Mouse (Mus musculus): Measurements from ENCODE around the gene Ifih1.

Gene Ifih1

DNA sequence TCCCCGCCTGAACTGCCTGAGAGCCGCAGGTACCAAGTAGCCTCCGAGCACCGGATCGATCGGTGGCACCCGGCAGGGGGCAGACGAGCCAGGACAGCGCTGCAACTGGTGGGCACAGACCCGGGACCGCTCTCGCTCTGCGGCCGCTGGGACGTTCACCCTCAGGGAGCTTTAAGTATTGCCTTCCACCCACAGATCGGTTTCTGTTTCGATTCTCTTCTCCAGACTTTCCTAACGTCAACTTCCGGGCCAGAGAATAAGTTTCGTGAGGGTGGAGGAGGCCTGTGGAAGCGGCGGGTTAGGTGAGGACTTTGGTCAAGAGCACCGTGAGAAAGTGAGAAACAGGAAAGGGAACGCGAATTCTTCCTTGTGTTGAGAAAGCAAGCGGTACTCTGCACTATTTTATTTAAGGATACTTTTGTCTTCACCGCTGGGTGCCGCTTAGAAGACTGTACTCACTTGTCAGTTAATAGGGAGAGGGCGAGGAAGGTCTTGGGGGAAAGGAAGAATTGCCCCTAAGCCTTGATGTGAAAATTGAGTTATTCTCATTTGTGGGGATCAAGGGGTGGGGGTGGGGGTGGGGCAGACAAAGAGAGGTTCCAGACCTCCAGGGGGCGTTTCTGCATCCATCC is at the start of gene Ifih1:
TSS of gene Ifih1 (minus strand) at position 242 of the 632 bp plus-strand sequence.
- peak; percentile 15 to 34 for DNase-seq

DNA sequence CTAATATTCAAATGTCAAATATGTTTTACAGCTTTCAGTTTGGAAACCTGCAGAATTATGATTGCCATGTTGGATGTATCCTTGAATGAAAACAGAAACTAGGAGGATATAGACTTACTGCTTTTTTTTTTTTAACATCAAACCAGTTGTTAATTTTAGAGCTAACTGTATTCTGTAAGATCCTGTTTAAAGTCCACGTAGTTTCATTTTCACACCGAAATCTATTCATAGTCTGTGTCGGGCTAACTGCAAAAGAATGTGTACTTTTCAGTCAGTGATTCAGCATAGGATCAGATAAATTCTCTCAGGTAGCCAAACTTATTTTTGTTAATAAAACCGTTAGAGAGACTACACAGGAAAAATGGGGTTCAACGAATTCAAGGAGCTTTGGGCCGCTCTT is 39.9 kb upstream of the Ifih1 start:
- DNase-seq = no peak

DNA sequence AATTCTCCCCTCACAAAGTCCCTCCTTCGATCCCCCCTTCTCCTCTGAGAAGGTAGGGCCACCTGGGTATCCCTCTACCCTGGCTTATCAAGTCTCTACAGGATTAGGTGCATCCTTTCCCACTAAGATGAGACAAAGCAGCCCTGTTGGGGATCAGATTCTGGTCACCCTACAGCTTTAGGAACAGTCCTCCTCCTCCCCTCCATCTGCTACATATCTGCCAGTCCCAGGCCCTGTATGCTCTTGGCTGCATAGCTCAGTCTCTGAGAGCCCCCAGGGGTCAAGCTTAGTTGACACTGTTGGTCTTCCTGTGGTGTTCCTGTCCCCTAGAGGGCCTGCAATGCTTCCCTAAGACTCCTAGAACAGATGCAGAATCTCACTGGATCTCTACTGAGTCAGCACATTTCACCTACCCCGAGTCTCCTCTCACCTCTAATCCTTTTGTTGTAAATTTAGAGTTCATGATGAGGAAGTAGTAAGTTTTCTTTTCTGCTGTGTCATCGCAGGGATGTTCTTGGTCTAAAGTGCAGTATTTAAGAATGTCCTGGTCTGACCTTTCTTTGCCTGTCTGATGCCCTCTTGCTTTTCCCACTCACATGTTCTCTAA is 39.0 kb upstream of the Ifih1 start:
- DNase-seq = no peak

DNA sequence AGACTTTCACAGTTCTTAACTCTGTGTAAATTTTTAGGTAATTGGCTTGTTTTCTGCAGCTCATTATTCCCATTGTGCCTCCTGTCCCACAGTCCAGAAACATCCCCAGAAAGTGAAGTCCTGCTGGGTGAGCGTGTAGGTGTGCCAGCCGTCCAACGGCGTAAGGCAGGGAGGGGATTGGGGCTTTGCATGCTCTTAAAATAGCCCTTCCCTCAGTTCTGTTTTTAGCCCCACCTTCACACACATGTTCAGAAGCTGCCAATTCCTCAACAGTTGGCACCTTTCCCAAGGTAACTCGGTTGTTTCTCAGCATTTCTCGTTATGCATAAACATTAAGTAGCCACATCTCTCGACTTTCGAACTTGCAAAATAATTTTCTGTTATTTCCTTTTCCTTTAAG is 35.6 kb upstream of the Ifih1 start:
- peak; percentile 30 to 39 for DNase-seq

DNA sequence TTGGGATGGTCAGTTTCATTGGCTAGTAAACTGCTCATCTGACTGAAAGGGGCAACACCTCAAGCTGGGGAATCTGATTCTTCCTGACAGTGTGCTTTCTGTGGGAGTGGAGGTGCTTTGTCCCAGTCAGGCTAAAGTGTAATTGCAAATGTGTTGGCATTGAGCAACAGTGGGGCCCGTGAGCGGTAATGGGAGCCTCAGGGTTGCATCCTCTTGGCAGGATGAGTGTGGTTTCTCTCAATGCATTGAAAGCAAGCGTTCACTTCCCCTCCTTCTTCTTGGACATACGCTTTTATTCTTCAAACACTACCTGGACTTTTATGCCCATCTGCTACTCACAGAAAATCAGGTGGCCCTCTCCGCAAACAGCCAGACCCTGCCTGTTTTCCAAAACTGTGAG is 26.7 kb upstream of the Ifih1 start:
- no peak for DNase-seq

DNA sequence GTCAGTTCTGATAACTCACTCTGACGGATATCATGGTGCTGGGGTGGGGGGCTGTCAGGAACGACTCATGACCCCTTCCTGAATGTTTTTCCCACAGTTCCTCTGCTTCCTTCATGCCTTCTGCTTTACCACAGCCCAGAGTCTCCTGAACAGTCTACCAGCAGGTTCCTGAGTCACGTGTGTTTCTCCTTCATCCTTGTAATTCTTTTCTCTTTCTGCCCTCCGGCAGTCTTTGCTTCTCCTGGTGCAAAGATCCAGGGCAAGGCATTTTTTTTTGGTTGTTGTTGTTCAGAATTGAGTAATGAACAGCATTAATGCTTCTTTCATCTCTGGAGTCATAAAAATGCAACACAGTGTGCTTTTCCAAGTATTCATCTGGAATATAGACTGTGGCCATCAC is 24.7 kb upstream of the Ifih1 start:
- no peak for DNase-seq

DNA sequence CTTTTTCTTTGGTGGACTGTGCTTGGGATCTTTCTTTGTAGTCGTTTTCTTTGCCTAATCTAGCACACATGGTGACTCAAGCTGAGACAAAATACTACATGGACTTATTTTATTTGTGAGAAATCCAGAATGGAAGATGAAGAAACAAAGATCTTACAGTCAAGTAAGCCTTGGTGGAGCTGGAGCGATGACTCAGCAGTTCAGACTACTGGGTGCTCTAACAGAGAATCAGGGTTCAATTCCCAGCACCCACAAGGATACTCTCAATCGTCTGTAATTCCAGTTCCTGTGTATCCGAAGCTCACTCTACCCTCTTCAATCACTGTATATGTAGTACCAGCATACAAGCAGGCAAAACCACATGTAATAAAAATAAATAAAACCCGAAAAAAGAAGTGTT is 24.2 kb upstream of the Ifih1 start:
- no peak for DNase-seq

DNA sequence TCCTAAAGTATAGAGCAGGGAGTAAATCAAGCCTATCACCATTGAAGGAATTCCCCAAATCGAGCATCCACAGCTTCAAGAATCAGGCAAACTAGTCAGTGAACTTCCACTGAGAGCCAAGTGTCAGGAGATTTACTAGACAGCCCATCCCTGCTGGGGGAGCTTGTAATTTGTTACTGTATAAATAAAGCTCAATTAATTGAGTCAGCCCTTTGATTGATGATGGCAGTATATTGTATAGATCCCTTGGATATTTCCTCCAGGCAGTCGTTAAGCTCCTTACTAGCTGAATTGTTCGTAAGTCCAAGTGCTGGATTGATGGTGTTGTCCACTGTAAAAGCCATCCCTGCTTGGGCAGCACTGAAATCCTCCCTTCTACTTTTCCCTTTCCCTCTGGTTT is 23.8 kb upstream of the Ifih1 start:
- no peak for DNase-seq

DNA sequence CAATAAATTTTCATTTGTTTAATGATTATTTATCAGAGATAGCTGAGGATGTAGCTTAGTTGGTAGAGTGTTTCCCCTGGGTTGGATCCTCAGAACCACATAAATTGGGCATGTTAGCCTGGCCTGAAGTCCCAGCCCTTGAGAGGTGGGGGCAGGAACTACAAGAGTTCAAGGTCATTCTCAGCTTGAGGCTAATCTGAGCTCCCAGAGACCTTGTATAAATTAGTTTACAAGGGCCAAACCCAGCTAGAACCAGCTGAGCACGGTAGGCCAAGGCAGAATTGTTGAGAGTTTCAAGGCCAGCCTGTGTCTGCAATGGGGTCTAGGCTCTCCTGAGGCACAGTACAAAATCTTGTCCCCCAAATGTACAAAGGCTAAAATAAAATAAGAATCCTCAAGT is 19.5 kb upstream of the Ifih1 start:
- DNase-seq = no peak

DNA sequence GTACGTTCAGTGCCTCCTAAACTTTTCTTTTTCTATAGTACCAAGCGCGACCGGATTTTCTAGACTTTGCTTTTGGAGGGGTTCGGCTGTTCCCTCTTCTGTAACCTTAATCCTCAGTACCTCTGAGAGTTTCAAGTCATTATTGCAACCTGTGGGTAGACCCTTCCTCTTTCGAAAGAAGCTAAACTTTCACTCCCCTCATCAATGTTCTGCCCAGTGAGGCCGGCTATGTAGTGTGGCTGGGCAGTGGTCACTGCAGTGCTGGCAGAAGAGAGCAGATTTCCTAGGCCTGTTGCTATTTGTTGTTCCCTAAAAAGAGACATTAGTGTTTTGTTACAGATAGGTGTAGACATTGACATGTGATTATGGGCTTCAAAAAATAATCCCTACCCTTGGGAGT is 18.8 kb upstream of the Ifih1 start:
- no peak for DNase-seq

DNA sequence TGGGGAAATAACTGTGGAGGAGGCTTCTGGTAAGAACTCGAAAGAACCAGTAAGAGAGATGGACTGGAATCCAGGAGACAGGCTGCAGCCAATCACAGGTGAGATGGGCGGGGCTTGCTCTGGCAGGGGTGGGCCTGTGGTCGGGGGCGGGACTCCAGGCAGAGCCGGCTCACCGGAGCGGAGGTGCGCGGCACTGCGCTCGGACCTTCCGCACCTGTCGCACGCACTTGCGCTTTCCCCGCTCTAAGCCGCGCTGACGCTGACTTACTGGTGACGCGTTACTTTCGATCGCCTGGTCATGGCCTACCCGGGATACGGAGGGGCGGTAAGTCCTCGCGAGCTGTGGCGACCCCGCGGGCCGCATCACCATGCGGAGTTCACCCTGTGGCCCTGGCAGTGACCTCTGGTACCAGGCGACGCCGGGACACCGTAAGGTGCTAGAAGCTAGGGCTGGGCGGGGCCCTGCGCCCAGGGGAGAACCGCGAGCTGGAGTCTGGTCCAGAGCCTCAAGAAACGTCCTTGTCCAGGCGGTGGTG is 18.1 kb upstream of the Ifih1 start, which contains the start of gene Gca:
TSS of gene Gca (plus strand) at position 151 of the 536 bp plus-strand sequence.
- DNase-seq = peak; percentile 80 to 92

DNA sequence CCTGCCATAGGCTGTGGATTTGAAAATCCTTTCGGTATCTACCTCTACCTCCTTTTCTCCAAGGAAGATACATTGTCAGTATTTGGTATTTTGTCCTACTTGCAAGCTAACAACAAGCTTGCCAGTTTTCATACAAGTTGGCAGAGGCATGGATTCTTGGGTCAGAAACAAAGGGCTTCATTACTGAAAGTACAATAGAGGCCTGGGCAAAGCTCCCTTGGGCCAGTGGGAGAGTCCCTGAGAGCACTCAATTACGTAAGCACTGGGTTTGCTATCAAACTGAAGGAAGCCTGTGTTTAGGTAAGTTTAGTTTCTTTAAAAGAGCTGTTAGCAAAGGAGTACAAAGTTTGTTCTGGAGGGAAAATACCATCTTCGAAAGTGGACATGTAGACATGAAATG is 16.5 kb upstream of the Ifih1 start:
- DNase-seq = no peak

DNA sequence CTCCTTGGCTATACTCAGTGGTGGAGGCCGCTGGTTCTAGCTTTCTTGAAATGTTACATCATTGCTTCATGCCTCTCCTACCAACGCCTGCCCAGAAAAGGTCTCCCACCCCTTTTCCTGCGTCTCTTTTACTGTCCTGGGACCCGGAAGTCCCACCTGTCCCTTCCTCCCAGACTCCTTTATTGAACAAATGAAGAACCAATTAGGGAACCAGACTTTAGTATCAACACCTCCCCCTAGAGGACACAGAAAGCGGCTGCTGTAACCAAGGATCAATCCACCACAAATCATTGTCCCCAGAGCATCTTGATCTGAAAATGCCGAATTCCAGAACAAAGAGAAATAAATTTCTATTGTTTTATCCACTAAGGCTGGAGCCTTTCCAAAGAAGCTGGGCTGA is 14.5 kb upstream of the Ifih1 start:
- no peak for DNase-seq

DNA sequence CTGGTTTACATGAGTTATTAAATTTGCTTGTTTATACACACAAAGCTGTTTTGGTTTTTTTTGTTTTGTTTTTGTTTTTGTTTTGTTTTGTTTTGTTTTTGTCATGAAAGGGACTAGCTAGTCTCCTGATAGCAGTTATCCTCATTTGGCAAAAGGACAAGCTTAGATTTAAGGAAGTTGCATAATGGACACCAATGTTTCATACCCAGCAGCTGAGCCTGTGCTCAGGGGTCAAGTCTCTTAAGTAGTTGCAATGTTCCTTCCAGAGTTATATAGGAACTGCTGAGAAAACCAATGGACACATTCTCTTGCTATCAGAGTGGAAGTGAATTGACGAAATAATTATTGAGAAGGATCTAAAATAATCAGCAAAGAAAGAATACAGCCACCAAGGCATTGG is 10.0 kb upstream of the Ifih1 start:
- DNase-seq = no peak

DNA sequence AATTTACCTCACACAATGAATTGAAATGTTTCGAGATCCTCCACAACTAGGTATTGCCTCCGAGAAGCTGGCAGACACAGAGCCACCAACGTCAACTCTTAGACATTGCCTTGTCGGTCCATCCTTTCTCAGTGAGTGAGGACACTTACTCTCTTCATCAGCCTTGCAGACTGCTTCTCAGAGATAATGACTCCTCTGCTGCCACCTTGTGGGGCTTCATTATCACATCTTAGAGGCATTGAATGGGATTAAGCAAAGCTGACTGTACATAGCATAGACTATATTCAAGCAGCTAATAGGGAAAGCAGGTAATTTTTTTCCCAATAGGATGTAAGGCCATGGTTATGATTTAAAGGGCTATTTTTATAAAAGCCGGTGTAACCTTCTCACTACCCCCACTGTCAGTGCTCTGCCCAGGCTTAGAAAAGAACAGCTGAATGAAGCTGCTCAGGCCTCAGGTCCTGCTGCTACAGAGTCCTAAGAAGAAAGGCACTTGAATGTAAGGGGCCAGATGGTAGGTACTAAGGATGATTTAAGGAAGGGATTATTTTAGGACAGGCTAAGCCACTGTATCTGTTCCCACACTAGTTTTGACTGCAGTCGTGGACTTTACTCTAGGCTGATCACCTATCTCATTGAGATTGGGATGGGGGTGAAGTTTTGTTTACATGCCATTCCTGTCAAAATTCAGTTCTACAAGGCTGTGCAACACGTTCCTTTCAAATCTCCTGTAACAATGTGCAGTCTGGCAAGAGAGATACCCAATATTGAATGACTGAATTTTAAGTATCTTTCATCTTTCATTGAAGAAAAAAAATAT is 8.7 kb upstream of the Ifih1 start:
- DNase-seq = peak; percentile 46 to 74

DNA sequence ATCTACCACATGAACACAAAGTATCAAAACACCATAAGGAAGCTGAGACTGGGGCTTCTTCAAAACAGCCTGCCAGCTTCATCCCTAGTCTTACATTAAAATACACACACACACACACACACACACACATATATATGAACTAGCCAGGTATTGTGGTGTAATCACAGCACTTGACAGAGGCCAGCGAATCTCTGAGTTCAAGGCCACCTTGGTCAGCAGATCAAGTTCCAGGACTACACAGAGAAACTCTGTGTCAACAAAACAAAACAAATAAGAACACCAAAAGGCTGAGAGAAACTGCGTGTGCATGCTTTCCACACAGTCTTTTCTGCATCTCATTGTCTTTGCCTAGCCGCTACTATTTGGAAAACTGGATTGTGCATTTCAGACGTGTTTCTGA is 6.4 kb upstream of the Ifih1 start:
- DNase-seq = no peak

DNA sequence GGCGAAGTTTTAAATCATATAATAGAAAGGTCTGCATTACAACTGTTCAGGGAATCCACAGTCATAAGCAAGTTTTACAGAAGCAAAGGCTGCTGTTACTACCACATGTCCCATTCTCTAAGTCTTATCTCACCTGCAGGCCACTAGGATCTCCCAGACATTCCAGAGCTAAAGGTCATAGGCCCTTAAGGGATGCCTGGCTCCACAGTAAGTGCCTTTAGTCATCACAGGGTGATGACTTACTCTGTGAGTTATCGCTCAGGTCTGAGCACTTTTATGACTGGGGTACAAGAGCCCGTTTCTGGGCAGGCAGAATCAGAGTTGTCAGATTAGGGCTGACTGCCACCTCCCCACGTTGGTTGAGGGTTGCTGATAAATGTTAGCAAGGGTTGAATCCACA is 5.8 kb upstream of the Ifih1 start:
- DNase-seq = no peak

DNA sequence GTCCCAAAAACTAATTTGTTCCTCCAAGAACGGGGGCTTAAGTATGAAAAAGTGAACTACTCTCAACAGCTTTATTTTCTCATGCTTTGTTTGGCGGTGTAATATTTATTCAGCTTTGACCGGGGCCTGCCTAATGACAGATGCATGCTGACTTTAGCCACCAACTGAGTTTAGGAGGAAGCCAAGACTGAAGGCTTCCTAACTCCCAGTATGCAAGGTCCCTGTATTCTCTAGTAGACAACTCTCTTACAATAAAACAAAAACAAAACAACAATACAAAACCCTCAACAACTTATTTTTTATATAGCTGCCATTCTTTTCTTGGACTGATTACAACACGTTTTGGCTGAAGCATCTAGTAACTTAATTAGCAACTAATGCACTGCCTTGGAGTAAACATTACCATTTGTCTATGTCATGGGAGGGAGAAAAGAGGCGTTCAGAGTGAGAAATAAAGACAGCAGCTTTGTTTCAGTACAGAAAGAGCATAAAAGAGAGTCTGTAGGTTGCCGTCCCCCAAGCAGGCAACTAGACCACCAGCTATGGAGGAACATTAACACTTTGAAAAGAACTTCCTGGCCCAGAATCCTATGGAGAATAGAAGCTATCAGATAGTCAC is 725 bp upstream of the Ifih1 start:
- DNase-seq = no peak

DNA sequence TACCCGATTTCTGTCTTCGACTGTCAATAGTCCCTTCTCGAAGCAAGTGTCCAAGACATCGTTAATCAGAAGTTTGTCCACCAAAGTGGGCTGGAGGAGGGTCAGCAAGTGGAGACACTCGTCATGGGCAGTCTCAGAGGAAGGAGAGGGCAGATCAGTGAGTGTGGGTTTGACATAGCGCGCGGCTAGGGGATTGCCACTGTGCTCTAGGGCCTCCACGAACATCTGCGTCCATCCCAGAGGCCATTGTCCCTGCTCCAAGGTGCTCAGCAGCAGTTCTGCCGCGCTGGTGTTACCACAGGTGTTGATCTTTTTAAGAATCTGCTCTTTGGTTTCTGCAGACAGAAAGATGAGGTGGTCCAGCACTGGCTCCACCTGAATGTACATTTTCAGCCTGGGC is 580 bp downstream of the Ifih1 start:
- DNase-seq = no peak

DNA sequence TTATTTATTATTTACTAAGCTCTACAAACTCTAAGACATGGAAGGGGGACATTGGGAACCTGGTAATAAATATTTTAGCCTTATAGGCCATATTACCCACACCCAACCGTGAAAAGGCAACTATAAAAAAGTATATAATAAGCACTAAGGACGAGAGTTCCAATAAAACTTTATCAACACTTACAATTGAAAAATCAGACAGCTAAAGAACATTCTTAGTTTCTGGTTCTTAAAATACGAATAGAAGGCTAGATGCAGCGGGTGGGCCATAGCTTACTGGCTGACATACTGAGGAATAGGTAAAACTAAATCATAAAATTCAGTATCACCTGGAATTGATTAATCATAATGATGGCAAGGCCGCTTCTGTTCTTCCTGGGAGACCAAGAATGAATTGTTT is 1.2 kb downstream of the Ifih1 start:
- DNase-seq = no peak

DNA sequence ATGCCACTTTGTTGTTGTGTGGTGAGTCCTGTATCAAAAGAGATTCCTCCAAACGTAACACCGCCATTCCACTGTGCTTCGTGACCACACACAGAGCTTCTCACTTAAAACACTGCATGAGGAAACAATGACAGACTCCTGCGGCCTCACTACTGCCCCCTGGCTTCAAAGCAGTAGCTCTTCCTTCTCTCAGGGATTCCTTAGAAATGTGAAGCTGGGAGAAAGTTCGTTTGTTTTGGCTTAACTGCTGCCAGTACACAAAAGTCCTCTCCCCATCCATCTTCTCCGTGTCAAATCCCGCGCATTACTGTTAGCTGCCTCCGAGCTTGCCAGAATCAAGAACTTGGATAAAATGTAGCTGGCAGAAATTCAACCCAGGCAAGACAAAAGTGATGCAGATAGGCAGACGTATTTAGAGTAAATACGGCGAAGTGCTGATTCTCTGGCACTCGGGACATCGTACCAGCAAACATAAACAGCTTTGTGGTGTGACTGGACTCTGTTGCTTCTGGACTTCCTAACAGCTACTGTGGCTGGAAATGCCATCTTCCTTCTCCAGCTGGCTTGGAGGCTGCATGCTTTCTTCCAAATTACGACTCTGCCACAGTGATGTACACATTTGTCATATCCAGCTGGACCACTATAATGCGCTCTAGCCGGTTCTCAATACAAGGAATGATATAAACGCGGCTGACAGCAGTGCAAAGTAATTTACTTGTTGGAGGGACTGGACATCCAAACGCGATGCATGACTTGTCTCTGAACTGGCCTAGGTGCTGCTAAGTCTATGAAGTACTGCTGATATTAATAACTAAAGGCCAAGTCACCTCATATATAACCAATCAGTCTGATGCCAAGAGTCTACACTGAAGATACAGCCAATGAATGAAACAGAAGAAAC is 2.4 kb downstream of the Ifih1 start:
- peak; percentile 8 to 31 for DNase-seq

DNA sequence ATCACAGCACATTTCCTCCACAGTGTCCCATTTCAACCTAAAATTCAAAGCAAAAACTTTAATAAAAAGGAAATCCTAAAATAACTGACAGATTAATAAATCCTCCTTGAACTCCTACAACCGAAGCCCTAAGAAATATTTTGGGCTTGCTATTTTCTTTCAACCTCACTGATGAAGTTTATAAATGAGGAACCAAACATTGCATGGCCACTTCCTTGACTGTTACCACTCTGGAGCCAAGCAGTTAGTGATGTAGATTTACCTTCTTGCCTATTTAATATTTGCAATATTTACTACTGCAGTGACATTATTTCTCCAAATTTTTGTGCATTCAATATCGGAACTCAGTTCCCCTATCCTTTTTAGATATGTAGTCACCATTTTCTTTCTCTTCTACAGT is 6.2 kb downstream of the Ifih1 start:
- DNase-seq = no peak
